Mouse (Mus musculus): ENCODE data around the gene Rtl6. TPM values are rescaled to one million over a fixed set of nuclear protein-coding genes. Genes with fewer than 3 reads are reported as not detected.
A peak's percentile ranks its signal among the peaks of the same experiment; 100 is the strongest.

Rtl6 gene
- total and polyA plus RNA-seq, 2 experiments, result 0.09 to 0.13 TPM

GRCm38 (mm10) chr15:84578607-84579006 is 21.0 kb upstream of the Rtl6 start:
- no peak for DNase-seq (ENCODE audit: extremely low read depth, low read depth, low spot score)
- Histone ChIP-seq H3K79me2 (ENCODE audit: control insufficient read depth, insufficient read depth, low read length) (no peaks in the 10 kb centered on the region), H3K27me3 (ENCODE audit: control insufficient read depth, insufficient read depth, low read length) (no peaks in the 10 kb centered on the region), H3K4me1 (ENCODE audit: control insufficient read depth, insufficient read depth, low read length) (no peaks in the 10 kb centered on the region), H3K4me3 (ENCODE audit: insufficient read depth, low read depth, low read length) (no peak overlapping the region), H3K36me3 (ENCODE audit: control insufficient read depth, insufficient read depth, low read length) (no peaks in the 10 kb centered on the region), H3K9ac (ENCODE audit: low read depth, low read length) (no peak overlapping the region), H3K27ac (replicated peaks; ENCODE audit: insufficient read depth, low read depth, low read length) (no peak overlapping the region)
- TF ChIP-seq POLR2A (IDR thresholded peaks at IDR 0.05; ENCODE audit: extremely low read depth, insufficient read depth, low read length), result no peak
- no peak for TF ChIP-seq CTCF (IDR thresholded peaks at IDR 0.05; ENCODE audit: low read depth, low read length)
- 71% methylated on average over 1 of the region's 1 CpGs for WGBS

GRCm38 (mm10) chr15:84577019-84577418 is 19.4 kb upstream of the Rtl6 start:
- 54% methylated on average over 4 of the region's 4 CpGs for WGBS
- H3K36me3 ChIP-seq (ENCODE audit: control insufficient read depth, insufficient read depth, low read length), result no peaks in the 10 kb centered on the region
- no peak overlapping the region for H3K9ac ChIP-seq (ENCODE audit: low read depth, low read length)
- no peak for DNase-seq (ENCODE audit: extremely low read depth, low read depth, low spot score)
- H3K27me3 ChIP-seq (ENCODE audit: control insufficient read depth, insufficient read depth, low read length), result no peaks in the 10 kb centered on the region
- no peaks in the 10 kb centered on the region for H3K4me1 ChIP-seq (ENCODE audit: control insufficient read depth, insufficient read depth, low read length)
- no peaks in the 10 kb centered on the region for H3K79me2 ChIP-seq (ENCODE audit: control insufficient read depth, insufficient read depth, low read length)
- H3K4me3 ChIP-seq (ENCODE audit: insufficient read depth, low read depth, low read length), result no peak overlapping the region
- no peak overlapping the region for H3K27ac ChIP-seq (replicated peaks; ENCODE audit: insufficient read depth, low read depth, low read length)
- TF ChIP-seq POLR2A (IDR thresholded peaks at IDR 0.05; ENCODE audit: extremely low read depth, insufficient read depth, low read length) (no peak), CTCF (IDR thresholded peaks at IDR 0.05; ENCODE audit: low read depth, low read length) (no peak)

GRCm38 (mm10) chr15:84566568-84567110 is 9.0 kb upstream of the Rtl6 start:
- DNase-seq (ENCODE audit: extremely low read depth, low read depth, low spot score), result no peak
- Histone ChIP-seq H3K27me3 (ENCODE audit: control insufficient read depth, insufficient read depth, low read length) (peaks cover 6% of the 10 kb centered on the region; the same call in 1 of the 2 replicates), H3K36me3 (ENCODE audit: control insufficient read depth, insufficient read depth, low read length) (no peaks in the 10 kb centered on the region), H3K4me1 (ENCODE audit: control insufficient read depth, insufficient read depth, low read length) (no peaks in the 10 kb centered on the region), H3K9ac (ENCODE audit: low read depth, low read length) (no peak overlapping the region), H3K27ac (replicated peaks; ENCODE audit: insufficient read depth, low read depth, low read length) (no peak overlapping the region), H3K79me2 (ENCODE audit: control insufficient read depth, insufficient read depth, low read length) (no peaks in the 10 kb centered on the region), H3K4me3 (ENCODE audit: insufficient read depth, low read depth, low read length) (no peak overlapping the region)
- TF ChIP-seq CTCF (IDR thresholded peaks at IDR 0.05; ENCODE audit: low read depth, low read length) (no peak), POLR2A (IDR thresholded peaks at IDR 0.05; ENCODE audit: extremely low read depth, insufficient read depth, low read length) (no peak)
- WGBS, result 76% methylated on average over 17 of the region's 17 CpGs

GRCm38 (mm10) chr15:84561501-84561900 is 3.9 kb upstream of the Rtl6 start:
- WGBS, result 21% methylated on average over 2 of the region's 2 CpGs
- no peak overlapping the region for H3K9ac ChIP-seq (ENCODE audit: low read depth, low read length)
- peaks cover 10% of the 10 kb centered on the region; the same call in 1 of the 2 replicates for H3K27me3 ChIP-seq (ENCODE audit: control insufficient read depth, insufficient read depth, low read length)
- H3K4me1 ChIP-seq (ENCODE audit: control insufficient read depth, insufficient read depth, low read length), result no peaks in the 10 kb centered on the region
- no peak overlapping the region for H3K27ac ChIP-seq (replicated peaks; ENCODE audit: insufficient read depth, low read depth, low read length)
- DNase-seq (ENCODE audit: extremely low read depth, low read depth, low spot score), result peak; percentile 66
- H3K4me3 ChIP-seq (ENCODE audit: insufficient read depth, low read depth, low read length), result no peak overlapping the region
- H3K36me3 ChIP-seq (ENCODE audit: control insufficient read depth, insufficient read depth, low read length), result no peaks in the 10 kb centered on the region
- TF ChIP-seq POLR2A (IDR thresholded peaks at IDR 0.05; ENCODE audit: extremely low read depth, insufficient read depth, low read length) (no peak), CTCF (IDR thresholded peaks at IDR 0.05; ENCODE audit: low read depth, low read length) (no peak)
- no peaks in the 10 kb centered on the region for H3K79me2 ChIP-seq (ENCODE audit: control insufficient read depth, insufficient read depth, low read length)

- H3K9ac ChIP-seq (ENCODE audit: low read depth, low read length), result no peak overlapping the region
- 99% methylated on average over 17 of the region's 17 CpGs for WGBS
- H3K4me3 ChIP-seq (ENCODE audit: insufficient read depth, low read depth, low read length), result no peak overlapping the region
These were observed 949 bp downstream of the Rtl6 start for GRCm38 (mm10) chr15:84556674-84557073.

GRCm38 (mm10) chr15:84551065-84551464 is 6.6 kb downstream of the Rtl6 start:
- Histone ChIP-seq H3K36me3 (ENCODE audit: control insufficient read depth, insufficient read depth, low read length) (no peaks in the 10 kb centered on the region), H3K27me3 (ENCODE audit: control insufficient read depth, insufficient read depth, low read length) (no peaks in the 10 kb centered on the region), H3K9ac (ENCODE audit: low read depth, low read length) (no peak overlapping the region), H3K79me2 (ENCODE audit: control insufficient read depth, insufficient read depth, low read length) (no peaks in the 10 kb centered on the region), H3K4me1 (ENCODE audit: control insufficient read depth, insufficient read depth, low read length) (no peaks in the 10 kb centered on the region), H3K4me3 (ENCODE audit: insufficient read depth, low read depth, low read length) (no peak overlapping the region), H3K27ac (replicated peaks; ENCODE audit: insufficient read depth, low read depth, low read length) (no peak overlapping the region)
- TF ChIP-seq CTCF (IDR thresholded peaks at IDR 0.05; ENCODE audit: low read depth, low read length) (no peak), POLR2A (IDR thresholded peaks at IDR 0.05; ENCODE audit: extremely low read depth, insufficient read depth, low read length) (no peak)
- WGBS, result 69% methylated on average over 4 of the region's 4 CpGs
- DNase-seq (ENCODE audit: extremely low read depth, low read depth, low spot score), result no peak

More at GRCm38 (mm10) chr15:84556674-84557073, 949 bp downstream of the Rtl6 start:
- no peaks in the 10 kb centered on the region for H3K4me1 ChIP-seq (ENCODE audit: control insufficient read depth, insufficient read depth, low read length)
- H3K27ac ChIP-seq (replicated peaks; ENCODE audit: insufficient read depth, low read depth, low read length), result no peak overlapping the region
- no peaks in the 10 kb centered on the region for H3K36me3 ChIP-seq (ENCODE audit: control insufficient read depth, insufficient read depth, low read length)
- no peak for TF ChIP-seq CTCF (IDR thresholded peaks at IDR 0.05; ENCODE audit: low read depth, low read length)
- no peak for TF ChIP-seq POLR2A (IDR thresholded peaks at IDR 0.05; ENCODE audit: extremely low read depth, insufficient read depth, low read length)
- no peak for DNase-seq (ENCODE audit: extremely low read depth, low read depth, low spot score)
- H3K79me2 ChIP-seq (ENCODE audit: control insufficient read depth, insufficient read depth, low read length), result no peaks in the 10 kb centered on the region
- peaks cover 7% of the 10 kb centered on the region; the same call in 1 of the 2 replicates for H3K27me3 ChIP-seq (ENCODE audit: control insufficient read depth, insufficient read depth, low read length)
